Mouse (Mus musculus) CH12.LX (cell line): ENCODE results near the gene Fam129c.

ENCODE experiments used
- CHD2 ChIP-seq: IDR thresholded peaks from 2 replicates; pipeline ENCODE4 v1.6.1; 2011; ENCODE audit warnings: low read length, improper control_type of control experiment
- CTCF ChIP-seq, 2 experiments: IDR thresholded peaks in 1 of 2; conservative IDR thresholded peaks in 1 of 2; 2 replicates each; pipeline ENCODE4 v1.5.1; 2011 to 2012; ENCODE audit warnings: low read depth in 2 of 2, low read length in 2 of 2, improper control_type of control experiment in 1 of 2, inconsistent platforms in 1 of 2, mild to moderate bottlenecking in 1 of 2, moderate library complexity in 1 of 2
- EP300 ChIP-seq: IDR thresholded peaks from 2 replicates; pipeline ENCODE4 v1.6.1; 2011; ENCODE audit warnings: low read length, improper control_type of control experiment
- MAX ChIP-seq: IDR thresholded peaks from 2 replicates; pipeline ENCODE4 v1.6.1; 2011; ENCODE audit warnings: low read length, improper control_type of control experiment
- NRF1 ChIP-seq: IDR thresholded peaks from 2 replicates; pipeline ENCODE4 v1.6.1; 2014; ENCODE audit warnings: low read depth, mild to moderate bottlenecking, inconsistent platforms, low read length, improper control_type of control experiment, moderate library complexity
- RCOR1 ChIP-seq: conservative IDR thresholded peaks from 2 replicates; pipeline ENCODE4 v1.6.1; 2012; ENCODE audit warnings: low read depth, mild to moderate bottlenecking, inconsistent platforms, low read length, improper control_type of control experiment

GRCm38 (mm10) chr8:71554001-71554400, 43.4 kb upstream of the Fam129c start:
- TF ChIP-seq MAX (no peak), NRF1 (no peak), CHD2 (no peak), CTCF (conservative IDR thresholded peaks at IDR 0.05 in 1 of 2, IDR thresholded peaks at IDR 0.05 in 1 of 2; ENCODE audit: low read depth in 2 of 2, low read length in 2 of 2) (no peak), RCOR1 (no peak), EP300 (no peak)
